ENCODE assay signal across 25 mouse cellular contexts in the genomic region with DNA sequence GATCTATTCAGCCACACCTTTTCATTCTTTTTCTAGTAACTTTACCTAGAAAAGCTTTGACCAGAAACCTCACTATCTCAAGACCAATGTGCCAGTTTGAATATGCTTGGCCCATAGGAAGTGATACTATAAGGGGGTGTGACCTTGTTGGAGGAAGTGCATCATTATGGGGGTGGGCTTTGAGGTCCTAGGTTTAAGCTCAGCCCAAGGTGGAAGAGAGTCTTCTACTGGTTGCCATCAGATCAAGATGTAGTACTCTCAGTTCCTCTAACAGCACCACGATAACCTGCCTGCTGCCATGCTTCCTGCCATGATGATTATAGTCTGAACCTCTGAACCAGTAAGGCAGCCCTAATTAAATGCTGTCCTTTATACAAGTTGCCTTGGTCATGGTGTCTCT.
DNase-seq lines count a peak whose midpoint lies in the region; ATAC-seq and TF ChIP-seq lines count a peak whose summit lies in the region.
"Had no signal": no experiment of that assay in that cellular context is flagged by ENCODE, and none has a peak within 500 bp of the region (broad histone marks: within the 10 kb centered on the region; RNA-seq: fewer than 3 reads in every experiment).

No protein-coding gene starts in this region.

- no peak for TF ChIP-seq EP300 in CH12.LX (IDR thresholded peaks at IDR 0.05; ENCODE audit: low read length)

- H3K4me1 ChIP-seq in CH12.LX (ENCODE audit: control insufficient read depth in 1 of 2, insufficient read depth in 2 of 2): peaks cover 3 to 8% of the 10 kb centered on the region in 2 experiments; a peak in 2 of 4 replicates
- no peaks in the 10 kb centered on the region for H3K4me1 ChIP-seq in midbrain, embryonic 13.5 days (replicated peaks)
- H3K4me1 ChIP-seq in forebrain, embryonic 10.5 days: peaks cover 4% of the 10 kb centered on the region; the same call in 1 of the 2 replicates
- H3K4me1 ChIP-seq: heart, embryonic 12.5 days; heart, embryonic 15.5 days; hindbrain, embryonic 10.5 days; hindbrain, embryonic 13.5 days had no signal

- peak; percentile 27 for DNase-seq in CH12.LX (ENCODE audit: extremely low read depth)
- no peak for DNase-seq in cerebellum, adult 18-20 months
- DNase-seq in forebrain, embryonic 10.5 days (ENCODE audit: extremely low spot score, low spot score): no peak
- DNase-seq: adrenal gland, adult 8-10 months; adrenal gland, postnatal 25 days; cerebellum, adult 11-12 months; cerebellum, adult 9-10 months; cerebellum, postnatal 25 days; embryo, embryonic 11 days; forebrain, postnatal 0 days; gastrocnemius, adult 2 months; gastrocnemius, postnatal 14 days; heart, adult 18-20 months; heart, postnatal 10 days; heart, postnatal 36 days had no signal

- H3K36me3 ChIP-seq in CH12.LX (replicated peaks in 1 of 2; ENCODE audit: control insufficient read depth in 1 of 2, insufficient read depth in 1 of 2, low read length in 1 of 2): no peaks in the 10 kb centered on the region
- no peaks in the 10 kb centered on the region for H3K36me3 ChIP-seq in midbrain, embryonic 13.5 days
- H3K36me3 ChIP-seq in forebrain, embryonic 10.5 days (replicated peaks): no peaks in the 10 kb centered on the region
- H3K36me3 ChIP-seq: heart, embryonic 12.5 days; heart, embryonic 15.5 days; hindbrain, embryonic 10.5 days; hindbrain, embryonic 13.5 days had no signal

- no peak for TF ChIP-seq RAD21 in CH12.LX (IDR thresholded peaks at IDR 0.05; ENCODE audit: low read depth, low read length)

- ATAC-seq in megakaryocyte, adult 5-6 weeks (ENCODE audit: poor library complexity, severe bottlenecking): peak; percentile 58
- peak; percentile 72; the same call in 1 of the 2 replicates for ATAC-seq in neutrophil, adult 5-6 weeks (ENCODE audit: extremely low read depth, insufficient number of reproducible peaks, low FRiP score, poor library complexity, severe bottlenecking)
- no peak for ATAC-seq in midbrain, embryonic 13.5 days
- ATAC-seq: forebrain, embryonic 14.5 days; forebrain, postnatal 0 days; hindbrain, embryonic 16.5 days; intestine, embryonic 16.5 days had no signal

- H3K9ac ChIP-seq in CH12.LX (ENCODE audit: insufficient read depth, low read depth): no peak overlapping the region
- no peak overlapping the region for H3K9ac ChIP-seq in midbrain, embryonic 13.5 days (replicated peaks)
- H3K9ac ChIP-seq: forebrain, postnatal 0 days; heart, embryonic 12.5 days; heart, embryonic 15.5 days; hindbrain, embryonic 13.5 days had no signal

- TF ChIP-seq CTCF in CH12.LX (conservative IDR thresholded peaks at IDR 0.05 in 1 of 2, IDR thresholded peaks at IDR 0.05 in 1 of 2; ENCODE audit: low read depth in 2 of 2, low read length in 2 of 2): no peak

- WGBS in midbrain, embryonic 13.5 days: 94% methylated on average over 1 of the region's 1 CpGs
- WGBS in forebrain, embryonic 10.5 days: 83% methylated on average over 1 of the region's 1 CpGs

- no peak for TF ChIP-seq POLR2A in CH12.LX (IDR thresholded peaks at IDR 0.05; ENCODE audit: low read depth, low read length)

- dilution Hi-C loops in CH12.LX (cut with MboI; ENCODE audit: extremely low pct_ligation_motif_present, extremely low pct_unique_long_range_greater_than_20kb, low sequenced_read_pairs): no loop called here

- in situ Hi-C loops in CH12.LX (cut with MboI; ENCODE audit: low pct_ligation_motif_present, low pct_unique_long_range_greater_than_20kb, low sequenced_read_pairs): no loop called here

- no peaks in the 10 kb centered on the region for H3K9me3 ChIP-seq in CH12.LX (replicated peaks; ENCODE audit: low read length)
- H3K9me3 ChIP-seq in midbrain, embryonic 13.5 days: no peaks in the 10 kb centered on the region
- H3K9me3 ChIP-seq in forebrain, embryonic 10.5 days: no peaks in the 10 kb centered on the region
- H3K9me3 ChIP-seq: heart, embryonic 12.5 days; heart, embryonic 15.5 days; hindbrain, embryonic 10.5 days; hindbrain, embryonic 13.5 days had no signal

- H3K4me3 ChIP-seq in CH12.LX (replicated peaks in 1 of 3; ENCODE audit: low read depth in 2 of 3, low read length in 2 of 3, poor library complexity in 1 of 3): no peak overlapping the region
- no peak overlapping the region for H3K4me3 ChIP-seq in midbrain, embryonic 13.5 days (replicated peaks)
- no peak overlapping the region for H3K4me3 ChIP-seq in forebrain, embryonic 10.5 days
- H3K4me3 ChIP-seq: gastrocnemius, adult 2 months; heart, embryonic 12.5 days; heart, embryonic 15.5 days; hindbrain, embryonic 10.5 days; hindbrain, embryonic 13.5 days had no signal

- peak overlapping the region; percentile 57 for H3K4me2 ChIP-seq in CH12.LX (ENCODE audit: insufficient read depth, low read depth, poor library complexity, severe bottlenecking)
- no peak overlapping the region for H3K4me2 ChIP-seq in midbrain, embryonic 13.5 days (replicated peaks)
- H3K4me2 ChIP-seq: heart, embryonic 12.5 days; heart, embryonic 15.5 days; hindbrain, embryonic 13.5 days had no signal

- no peak overlapping the region for H3K27ac ChIP-seq in CH12.LX (ENCODE audit: insufficient read depth, low read depth)
- no peak overlapping the region for H3K27ac ChIP-seq in midbrain, embryonic 13.5 days
- no peak overlapping the region for H3K27ac ChIP-seq in forebrain, embryonic 10.5 days
- H3K27ac ChIP-seq: gastrocnemius, adult 2 months; heart, embryonic 15.5 days; hindbrain, embryonic 10.5 days; hindbrain, embryonic 13.5 days had no signal

- H3K79me2 ChIP-seq in CH12.LX (replicated peaks; ENCODE audit: control insufficient read depth, extremely low read depth, insufficient read depth, poor library complexity, severe bottlenecking): no peaks in the 10 kb centered on the region

- no peaks in the 10 kb centered on the region for H3K27me3 ChIP-seq in CH12.LX (replicated peaks)
- no peaks in the 10 kb centered on the region for H3K27me3 ChIP-seq in midbrain, embryonic 13.5 days
- no peaks in the 10 kb centered on the region for H3K27me3 ChIP-seq in forebrain, embryonic 10.5 days (ENCODE audit: poor library complexity, severe bottlenecking)
- H3K27me3 ChIP-seq: heart, embryonic 12.5 days; heart, embryonic 15.5 days; hindbrain, embryonic 13.5 days had no signal

TF ChIP-seq in CH12.LX, 34 proteins besides CTCF, POLR2A, EP300 and RAD21:
- no peak for TF ChIP-seq POLR2AphosphoS2 (IDR thresholded peaks at IDR 0.05; ENCODE audit: low read depth, low read length)
- TF ChIP-seq NELFE (IDR thresholded peaks at IDR 0.05; ENCODE audit: low read depth, low read length): no peak
- TF ChIP-seq TCF12 (IDR thresholded peaks at IDR 0.05; ENCODE audit: low read depth, low read length): no peak
- 0 out of 2 replicates have a peak, but pooled peaks have one; percentile 26 for TF ChIP-seq RCOR1 (conservative IDR thresholded peaks at IDR 0.05; ENCODE audit: low read depth, low read length)
- TF ChIP-seq ELF1 (IDR thresholded peaks at IDR 0.05; ENCODE audit: low read depth, low read length): no peak
- peak; percentile 49; the same call in 1 of the 2 replicates for TF ChIP-seq IRF4 (IDR thresholded peaks at IDR 0.05; ENCODE audit: low read depth, low read length)
- TF ChIP-seq ETS1 (conservative IDR thresholded peaks at IDR 0.05; ENCODE audit: low read depth, low read length): no peak
- no peak for TF ChIP-seq HCFC1 (IDR thresholded peaks at IDR 0.05; ENCODE audit: low read depth, low read length)
